Comparison of ENCODE assay signal across 9 mouse cellular contexts in the genomic region with DNA sequence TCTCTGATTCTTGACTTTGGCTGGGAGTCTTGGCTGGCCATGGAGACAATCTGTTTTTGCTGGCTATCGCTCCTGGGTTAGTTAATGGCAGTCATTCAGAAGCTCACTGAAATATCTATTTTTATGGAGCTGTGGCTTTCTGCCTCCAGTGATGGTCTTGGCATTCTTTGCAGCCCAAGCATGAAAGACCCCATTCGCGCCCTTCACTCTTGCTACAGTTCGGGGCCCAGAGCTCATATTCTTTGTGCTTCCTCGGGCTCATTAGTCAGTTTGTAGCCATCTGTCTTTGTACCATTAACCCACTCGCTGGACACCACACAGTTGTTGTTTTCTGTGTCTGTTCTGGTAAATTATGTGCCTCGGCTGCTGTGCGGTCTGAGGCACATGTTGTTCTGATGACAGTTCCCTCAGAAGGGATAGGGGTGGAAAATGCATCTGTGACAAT.
A peak's percentile ranks its signal among the peaks of the same experiment; 100 is the strongest.
DNase-seq lines count a peak whose midpoint lies in the region; ATAC-seq lines count a peak whose summit lies in the region.
"Had no signal": no experiment of that assay in that cellular context is flagged by ENCODE, and none has a peak within 500 bp of the region (broad histone marks: within the 10 kb centered on the region; RNA-seq: fewer than 3 reads in every experiment).

No protein-coding gene starts in this region.

- H3K9ac ChIP-seq in kidney, embryonic 16.5 days (replicated peaks; ENCODE audit: low read length): no peak overlapping the region
- no peak overlapping the region for H3K9ac ChIP-seq in kidney, embryonic 14.5 days (ENCODE audit: low read depth, low read length)
- H3K9ac ChIP-seq: liver, embryonic 13.5 days had no signal

- no peak overlapping the region for H3K27ac ChIP-seq in kidney, embryonic 16.5 days (ENCODE audit: low read length)
- H3K27ac ChIP-seq in kidney, embryonic 14.5 days (ENCODE audit: low read depth, low read length): no peak overlapping the region
- H3K27ac ChIP-seq: liver, embryonic 13.5 days had no signal

- H3K4me2 ChIP-seq in kidney, embryonic 16.5 days (replicated peaks; ENCODE audit: low read depth, low read length): no peak overlapping the region
- H3K4me2 ChIP-seq in kidney, embryonic 14.5 days (replicated peaks; ENCODE audit: low read depth, low read length): no peak overlapping the region
- H3K4me2 ChIP-seq: liver, embryonic 13.5 days had no signal

- peak; percentile 61; the same call in 1 of the 2 replicates for ATAC-seq in kidney, embryonic 16.5 days (ENCODE audit: low FRiP score, low TSS enrichment)
- no peak; the same call in 1 of the 2 replicates for ATAC-seq in kidney, embryonic 14.5 days (ENCODE audit: low FRiP score, low TSS enrichment)
- no peak for ATAC-seq in megakaryocyte-erythroid progenitor cell, adult 5-6 weeks (replicated peaks; ENCODE audit: low FRiP score, low TSS enrichment, poor library complexity, severe bottlenecking)

- H3K9me3 ChIP-seq in kidney, embryonic 16.5 days (ENCODE audit: low read length): no peaks in the 10 kb centered on the region
- no peaks in the 10 kb centered on the region for H3K9me3 ChIP-seq in kidney, embryonic 14.5 days (ENCODE audit: control insufficient read depth, low read length)
- H3K9me3 ChIP-seq: liver, embryonic 13.5 days had no signal

- H3K36me3 ChIP-seq in kidney, embryonic 16.5 days (ENCODE audit: insufficient read depth, low read length): no peaks in the 10 kb centered on the region
- H3K36me3 ChIP-seq in kidney, embryonic 14.5 days (ENCODE audit: control insufficient read depth, insufficient read depth, low read length): no peaks in the 10 kb centered on the region
- H3K36me3 ChIP-seq: liver, embryonic 13.5 days had no signal

- no peaks in the 10 kb centered on the region for H3K27me3 ChIP-seq in kidney, embryonic 16.5 days (ENCODE audit: insufficient read depth, low read length)
- H3K27me3 ChIP-seq in kidney, embryonic 14.5 days (ENCODE audit: control insufficient read depth, insufficient read depth, low read length): no peaks in the 10 kb centered on the region
- H3K27me3 ChIP-seq: liver, embryonic 13.5 days had no signal

- 45% methylated on average over 8 of the region's 8 CpGs for WGBS in kidney, embryonic 16.5 days
- 55% methylated on average over 8 of the region's 8 CpGs for WGBS in kidney, embryonic 14.5 days

- no peak overlapping the region for H3K4me3 ChIP-seq in kidney, embryonic 16.5 days (ENCODE audit: low read length)
- H3K4me3 ChIP-seq in kidney, embryonic 14.5 days (ENCODE audit: low read length): no peak overlapping the region
- H3K4me3 ChIP-seq: liver, embryonic 13.5 days had no signal

- peak; percentile 57 for DNase-seq in cerebellum, adult 11 months
- DNase-seq in gastrocnemius, postnatal 10 days: peak; percentile 13
- DNase-seq in layer of hippocampus, postnatal 36 days: peak; percentile 31 to 50
- DNase-seq in adrenal gland, postnatal 25 days: no peak
- DNase-seq in left cerebral cortex, adult 11 months (ENCODE audit: low spot score): no peak
- DNase-seq: liver, embryonic 13.5 days had no signal

- H3K4me1 ChIP-seq in kidney, embryonic 16.5 days (ENCODE audit: insufficient read depth, low read length): peaks cover 2% of the 10 kb centered on the region; the same call in 1 of the 2 replicates
- H3K4me1 ChIP-seq in kidney, embryonic 14.5 days (ENCODE audit: control insufficient read depth, insufficient read depth, low read length): no peaks in the 10 kb centered on the region
- H3K4me1 ChIP-seq: liver, embryonic 13.5 days had no signal

Comparison
In these comparisons a context has a peak if more than half of its experiments do, and no peak if none do; other contexts are left out.
1. DNase-seq: peak in cerebellum, adult 11 months (single experiment), gastrocnemius, postnatal 10 days (single experiment) and layer of hippocampus, postnatal 36 days (2 of 2); none in adrenal gland, postnatal 25 days (single experiment) and left cerebral cortex, adult 11 months (single experiment).